Mouse (Mus musculus) layer of hippocampus, adult 9-11 months (tissue): Measurements from ENCODE around the gene Perm1.

Experiments used
- DNase-seq: peaks from one replicate; pipeline ENCODE4 v3.0.0; 2022

Gene Perm1

DNA sequence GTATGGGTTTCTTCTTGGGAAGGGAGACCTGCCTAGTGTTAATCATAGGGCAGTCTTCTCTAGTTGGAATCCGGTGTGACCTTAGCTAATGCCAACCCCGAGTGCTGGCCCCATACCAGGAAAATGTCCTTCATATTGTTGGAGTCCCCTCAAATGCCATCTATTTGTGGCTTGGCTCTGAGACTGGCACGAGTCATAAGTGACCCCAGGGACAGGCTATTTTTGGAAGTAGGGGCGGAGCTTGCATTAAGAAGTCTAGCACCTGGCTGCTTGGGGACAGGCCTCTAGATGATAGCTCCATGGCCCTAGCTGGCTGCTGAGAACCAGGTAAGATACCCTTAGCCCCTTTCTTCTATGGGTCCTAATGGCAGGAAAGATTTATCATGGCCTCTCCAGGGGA, at the start of gene Perm1:
Gene Perm1 (plus strand): TSS at position 220 of the 400 bp plus-strand sequence.
- DNase-seq = no peak

DNA sequence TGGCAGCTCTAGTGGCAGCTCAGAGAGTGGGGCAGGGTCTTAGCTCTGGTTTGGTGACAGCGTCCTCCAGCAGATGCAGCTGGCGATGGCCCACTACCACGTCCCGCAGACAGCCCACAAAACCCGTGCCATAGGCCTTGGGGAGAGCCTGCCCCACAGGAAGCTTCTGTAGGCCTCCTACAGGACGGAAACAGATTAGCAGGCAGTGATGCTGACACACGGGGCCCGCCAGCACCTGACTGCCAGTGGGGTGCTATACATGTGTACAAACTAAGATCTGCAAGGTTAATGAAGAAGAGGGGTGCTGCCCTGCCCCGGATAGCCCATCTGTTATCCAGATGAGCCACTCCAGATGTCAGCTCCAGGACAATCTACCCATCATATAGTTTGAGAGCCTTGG, 49.2 kb upstream of the Perm1 start:
- DNase-seq = peak; percentile 1

DNA sequence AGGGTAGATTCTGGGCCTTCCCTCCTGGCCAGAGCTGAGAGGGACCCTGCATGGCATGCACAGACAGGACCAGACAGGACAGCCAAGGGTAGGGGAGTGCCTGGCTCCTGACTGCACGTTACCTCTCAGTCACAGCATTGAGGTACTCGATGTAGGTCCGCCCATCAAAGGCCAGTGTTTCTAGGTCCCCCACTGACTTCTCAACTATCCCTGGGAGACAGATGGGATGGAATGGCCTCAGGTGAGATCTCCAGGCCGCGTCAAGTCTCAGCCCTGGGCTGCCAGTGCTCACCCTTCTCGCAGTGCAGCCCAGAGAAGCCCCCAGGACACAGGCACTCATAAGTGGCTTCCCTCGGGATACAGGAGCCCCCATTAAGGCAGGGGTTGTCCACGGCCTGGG, 47.1 kb upstream of the Perm1 start:
- no peak for DNase-seq

DNA sequence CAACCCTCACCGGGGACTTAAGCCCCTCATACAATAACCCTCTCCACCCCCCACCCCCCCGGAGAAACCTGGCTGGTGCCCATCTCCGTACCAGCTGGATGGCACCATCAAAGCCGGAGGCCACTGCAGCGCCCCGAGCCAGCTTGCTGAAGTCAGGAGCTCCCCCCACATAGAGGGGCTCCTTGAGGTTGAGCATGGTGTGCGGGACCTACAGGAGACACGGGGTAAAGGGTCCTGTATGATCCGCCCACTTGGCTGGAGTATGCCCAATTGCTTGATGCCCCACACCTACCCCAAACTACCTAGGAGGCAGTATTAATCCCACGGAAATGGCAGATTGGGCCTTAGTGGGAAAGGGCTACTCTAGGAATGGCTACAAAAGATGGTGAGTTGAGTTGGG, 46.5 kb upstream of the Perm1 start:
- peak; percentile 1 for DNase-seq

DNA sequence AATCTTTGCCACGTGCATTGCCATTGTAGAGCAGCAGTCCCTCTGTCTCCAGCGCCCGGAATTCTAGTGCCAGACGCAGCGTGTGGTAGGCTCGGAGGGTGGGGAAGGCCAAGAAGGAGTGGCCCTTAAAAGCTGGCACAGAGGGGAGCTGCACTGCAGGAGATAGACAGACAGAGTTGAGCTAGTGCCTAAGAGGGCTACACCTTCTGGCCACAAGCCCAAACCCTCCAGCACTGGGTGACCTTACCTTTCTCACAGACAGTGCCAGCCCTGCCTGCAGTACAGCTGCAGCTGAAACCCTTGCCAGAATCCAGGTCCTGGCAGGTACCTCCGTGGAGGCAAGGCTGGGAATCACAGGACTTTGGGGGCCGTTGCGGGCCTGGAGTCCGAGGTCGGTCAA, 43.8 kb upstream of the Perm1 start:
- DNase-seq = no peak

DNA sequence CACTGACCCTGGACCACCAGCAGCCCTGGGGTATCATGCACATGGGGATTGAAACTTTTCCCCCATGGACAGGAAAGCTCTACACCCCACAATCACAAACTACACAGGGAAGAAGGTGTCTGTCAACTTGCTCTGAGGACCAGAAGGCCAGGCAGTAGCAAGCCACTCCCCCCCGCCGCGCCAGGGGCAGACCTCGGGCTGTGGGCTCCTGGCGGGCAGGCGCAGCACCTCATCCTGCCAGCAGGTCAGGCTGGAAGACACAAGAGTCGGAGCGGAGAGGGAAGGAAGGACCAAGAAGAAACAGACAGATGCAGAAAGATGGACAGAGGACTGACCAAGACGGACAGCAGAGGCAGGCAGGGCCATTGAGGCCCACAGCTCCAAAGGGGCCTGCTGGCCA, 38.0 kb upstream of the Perm1 start:
- DNase-seq = no peak

DNA sequence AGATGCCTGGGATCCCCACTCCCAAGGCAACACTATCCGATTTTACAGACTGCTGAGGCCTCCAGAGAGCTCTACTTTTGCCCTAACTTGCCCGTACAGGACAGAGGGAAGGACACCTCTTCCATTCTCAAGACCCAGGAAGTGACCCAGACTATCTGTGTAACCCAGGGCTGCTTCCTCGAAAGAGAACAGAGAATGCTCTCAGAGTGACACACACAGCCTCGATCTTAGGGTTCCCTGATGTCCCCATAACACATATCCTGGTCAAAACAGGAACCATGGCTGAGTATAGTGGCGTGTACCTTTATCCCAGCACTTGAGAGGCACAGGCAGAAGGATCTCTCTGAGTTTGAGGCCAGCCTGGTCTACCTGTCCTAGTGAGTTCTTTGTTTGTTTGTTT, 31.9 kb upstream of the Perm1 start:
- no peak for DNase-seq

DNA sequence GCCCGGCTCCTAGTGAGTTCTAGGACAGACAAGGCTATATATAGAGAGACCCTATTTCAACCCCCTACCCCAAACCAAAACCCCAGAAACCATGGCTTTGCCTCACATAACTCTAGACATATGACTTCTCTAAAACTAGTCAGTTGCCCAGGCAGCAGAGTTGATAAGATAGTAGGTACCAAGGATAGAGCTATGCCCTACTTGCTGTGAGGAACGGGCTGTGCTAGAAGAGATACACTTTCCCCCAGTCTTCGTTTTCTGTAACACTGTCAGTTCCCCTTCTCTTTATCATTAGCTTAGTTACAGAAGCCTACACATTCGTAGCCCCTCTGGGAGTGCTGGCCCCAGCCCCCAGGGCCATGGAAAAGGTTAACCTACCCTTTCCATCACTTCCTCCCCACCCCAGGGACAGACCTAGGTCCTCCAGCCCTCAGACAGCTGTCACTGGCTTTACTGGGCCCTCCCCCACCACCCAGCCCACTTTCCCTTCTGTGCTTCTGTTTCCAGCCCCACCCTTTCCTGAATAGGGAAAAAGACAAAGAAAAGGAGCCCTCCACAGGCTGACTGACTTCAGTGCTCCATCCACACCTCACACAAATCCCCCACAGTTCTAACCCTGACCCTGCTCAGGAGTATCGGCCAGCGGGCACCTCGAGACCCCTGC, 31.2 kb upstream of the Perm1 start:
- no peak for DNase-seq

DNA sequence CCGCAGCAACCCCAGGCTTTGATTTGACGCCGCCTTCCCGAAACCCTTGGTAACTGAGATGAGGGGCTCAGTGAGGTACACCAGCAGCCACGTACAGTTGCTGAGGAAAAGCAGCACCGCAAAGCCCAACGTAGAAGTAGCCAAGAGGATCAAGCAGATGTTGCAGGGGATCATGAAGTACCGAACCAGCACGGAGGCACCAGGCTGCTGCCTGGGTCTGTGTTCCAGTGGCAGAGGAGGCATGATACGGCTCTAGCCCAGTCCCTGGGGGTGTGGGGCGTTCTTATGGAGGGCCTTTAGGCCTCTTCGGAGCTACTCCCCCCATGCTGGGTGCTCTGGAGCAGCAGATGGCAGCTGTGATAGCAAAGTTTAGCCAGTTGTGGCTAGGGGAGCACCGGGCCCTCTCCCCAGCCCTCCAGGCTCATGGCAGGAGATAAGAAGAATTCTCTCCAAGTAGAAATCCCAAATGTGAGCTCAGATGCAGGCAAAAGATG, 30.2 kb upstream of the Perm1 start:
- no peak for DNase-seq

DNA sequence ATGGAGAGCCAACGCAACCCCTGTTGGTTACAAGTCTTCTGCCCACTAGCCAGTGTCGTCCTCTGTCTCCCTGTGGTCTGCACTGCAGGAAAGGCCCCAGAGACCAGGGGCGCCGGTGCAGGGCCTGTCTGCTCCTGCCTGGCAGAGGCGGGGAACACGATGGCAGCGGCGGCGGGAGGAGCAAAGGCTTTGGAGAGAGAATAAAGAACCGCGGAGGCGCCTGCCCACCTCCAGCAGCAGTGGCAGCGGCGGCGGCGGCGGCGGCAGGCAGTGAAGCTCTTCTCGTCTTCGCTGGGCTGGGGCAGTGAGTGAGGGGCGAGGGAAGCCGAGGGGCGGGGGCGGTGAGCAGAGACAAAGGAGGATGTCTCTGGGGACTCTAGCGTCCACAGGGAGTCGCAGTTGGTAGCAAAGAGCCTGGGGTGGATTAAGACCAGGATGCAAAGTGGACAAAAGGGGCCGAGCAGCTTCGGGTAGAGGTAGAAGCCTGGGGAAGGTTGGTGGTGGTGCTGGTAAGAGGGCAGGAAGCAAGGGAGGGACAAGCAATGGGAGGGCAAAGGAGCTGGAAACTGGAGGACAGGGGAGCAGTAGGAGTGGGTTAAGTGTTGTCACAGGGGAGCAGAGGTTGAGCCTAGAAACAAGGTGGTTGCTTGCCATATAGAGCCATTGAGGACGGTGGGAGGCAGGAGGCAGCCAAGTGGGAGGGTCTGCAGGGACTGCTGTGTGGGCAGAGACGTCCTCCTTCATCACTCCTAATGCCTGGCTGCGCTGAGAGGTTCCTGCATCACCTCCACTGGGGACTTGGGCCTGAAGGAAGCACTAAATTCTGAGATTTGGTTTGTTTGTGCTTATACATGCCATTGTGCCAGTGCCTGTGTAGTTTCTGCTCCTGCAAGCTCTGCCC, 29.5 kb upstream of the Perm1 start:
- DNase-seq = peak; percentile 32

DNA sequence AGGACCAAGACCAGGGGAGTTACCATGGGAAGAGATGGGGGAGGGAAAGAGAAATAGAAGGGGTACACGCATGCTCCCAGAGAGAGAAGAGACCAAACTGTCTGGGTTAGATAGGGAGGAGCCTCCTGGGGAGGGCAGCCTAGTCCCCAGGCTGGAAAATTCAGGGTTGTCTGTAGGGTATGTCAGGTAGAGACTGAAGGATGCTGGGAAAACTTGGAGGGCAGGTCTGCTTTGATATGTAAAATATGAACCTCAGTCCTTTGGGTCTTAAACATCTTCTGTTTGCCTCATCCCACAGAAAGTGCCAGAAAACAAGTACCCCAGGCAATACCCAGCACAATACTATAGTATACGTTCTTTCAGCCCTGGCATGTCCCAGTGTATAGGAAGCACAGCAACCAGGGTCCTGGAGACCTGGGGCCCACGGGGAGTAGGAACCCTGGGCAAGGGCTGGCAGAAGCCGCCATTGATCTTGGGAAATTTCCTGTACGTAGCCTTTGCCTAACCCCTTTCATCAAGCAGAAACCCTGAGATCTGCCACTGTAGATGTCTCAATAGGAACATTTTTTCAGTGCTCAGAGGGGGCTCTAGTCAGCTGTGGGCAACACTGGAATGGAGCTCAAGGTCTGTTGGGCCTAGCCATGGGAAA, 27.4 kb upstream of the Perm1 start:
- DNase-seq = no peak

DNA sequence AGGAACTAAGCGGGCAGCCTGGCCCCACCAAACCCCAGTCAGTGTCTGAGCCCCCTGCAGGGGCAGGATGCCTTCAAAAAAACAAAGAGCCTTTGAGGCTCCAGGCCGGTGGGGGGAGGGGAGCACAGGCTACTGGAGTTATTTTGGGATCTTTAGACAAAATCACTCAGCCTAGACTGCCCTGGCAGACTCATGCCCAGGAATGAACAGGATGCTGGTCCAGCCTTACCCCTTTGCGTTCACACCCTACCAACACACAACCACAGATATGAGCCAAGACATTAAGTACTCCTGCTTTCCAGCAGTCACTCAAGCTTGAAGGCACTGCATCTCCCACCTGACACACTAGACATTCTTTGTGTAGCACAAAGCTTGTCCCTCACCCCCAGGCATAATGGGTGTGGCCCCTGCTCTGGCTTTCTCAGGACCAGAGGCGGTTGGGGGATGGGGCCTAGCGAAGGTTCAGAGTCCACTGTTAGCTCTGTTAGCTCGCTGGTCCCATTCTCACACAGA, 26.8 kb upstream of the Perm1 start:
- DNase-seq = peak; percentile 42

DNA sequence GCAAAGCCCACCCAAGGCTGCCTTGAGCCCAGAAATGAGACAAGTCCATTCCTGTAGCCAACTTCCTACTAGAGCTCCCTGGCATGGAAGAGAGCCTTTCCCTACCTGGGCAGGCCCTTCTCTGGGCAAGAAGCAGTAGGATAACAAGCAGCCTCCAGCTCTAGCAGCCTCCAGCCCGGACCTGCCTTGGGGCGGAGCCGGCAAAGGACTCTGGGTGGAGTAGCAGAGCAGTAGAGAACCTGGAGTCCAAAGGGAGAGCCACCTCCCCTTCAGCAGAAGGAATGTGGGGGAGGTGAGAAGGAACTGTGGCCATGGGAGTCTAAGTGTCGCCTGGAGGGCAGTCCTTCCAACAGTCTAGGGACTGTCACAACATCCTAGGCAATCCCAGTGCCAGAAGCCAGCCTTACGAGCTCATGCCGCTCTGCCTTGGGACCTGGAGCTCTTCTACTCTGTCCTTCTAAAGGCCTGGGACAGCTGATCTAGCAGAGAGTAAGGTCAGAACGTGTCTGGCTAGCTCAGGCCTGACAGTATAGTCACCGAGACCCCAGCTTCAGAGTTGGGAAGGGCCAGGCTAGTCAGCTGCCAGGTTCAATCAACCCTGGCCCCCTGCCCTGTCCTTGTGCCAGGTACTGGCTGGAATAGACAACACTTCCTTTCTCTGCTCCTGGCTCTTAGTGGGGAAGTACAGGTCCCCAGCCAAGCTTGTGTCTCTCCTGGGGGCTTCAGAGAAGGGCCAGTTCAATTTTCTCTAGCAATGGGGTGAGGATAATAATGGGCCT, 23.1 kb upstream of the Perm1 start:
- DNase-seq = no peak

DNA sequence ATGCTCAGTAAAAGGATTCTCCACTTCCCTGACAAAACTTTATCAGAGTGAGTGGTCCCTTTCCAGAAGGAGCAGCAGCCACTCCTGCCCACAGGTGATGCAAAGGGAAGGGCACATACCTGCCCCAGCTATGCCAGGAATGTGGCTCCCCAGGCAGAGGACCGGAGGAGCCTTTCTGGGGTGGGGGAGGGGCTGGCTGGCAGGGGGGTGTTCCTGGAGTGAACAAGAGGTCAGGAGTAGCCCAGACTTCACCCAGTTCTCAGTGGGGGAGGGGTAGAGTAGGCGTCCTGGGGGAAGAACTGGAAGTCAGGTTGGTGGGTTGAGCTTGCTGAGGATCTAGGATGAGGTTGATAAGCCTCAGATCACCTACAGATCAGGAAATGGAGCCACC, 22.5 kb upstream of the Perm1 start:
- DNase-seq = no peak

DNA sequence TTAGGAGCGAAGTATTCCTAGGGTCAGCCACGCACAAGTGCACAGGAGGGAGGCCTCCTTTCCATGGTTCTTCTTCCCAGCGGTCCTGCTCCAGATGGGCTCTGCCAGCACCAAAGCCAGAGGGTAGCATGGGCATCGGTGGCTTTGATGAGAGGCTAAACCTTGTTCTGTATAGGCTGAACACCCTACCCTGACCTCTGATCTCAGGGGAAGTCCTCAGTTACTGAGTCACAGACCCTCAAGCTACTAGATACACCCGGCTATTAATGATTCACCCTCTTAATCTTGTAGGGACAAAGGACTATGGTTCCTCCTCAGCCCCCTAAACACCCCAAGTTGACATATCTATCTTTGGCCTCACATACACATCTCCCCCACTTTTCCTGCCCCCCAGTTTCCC, 21.8 kb upstream of the Perm1 start:
- no peak for DNase-seq

DNA sequence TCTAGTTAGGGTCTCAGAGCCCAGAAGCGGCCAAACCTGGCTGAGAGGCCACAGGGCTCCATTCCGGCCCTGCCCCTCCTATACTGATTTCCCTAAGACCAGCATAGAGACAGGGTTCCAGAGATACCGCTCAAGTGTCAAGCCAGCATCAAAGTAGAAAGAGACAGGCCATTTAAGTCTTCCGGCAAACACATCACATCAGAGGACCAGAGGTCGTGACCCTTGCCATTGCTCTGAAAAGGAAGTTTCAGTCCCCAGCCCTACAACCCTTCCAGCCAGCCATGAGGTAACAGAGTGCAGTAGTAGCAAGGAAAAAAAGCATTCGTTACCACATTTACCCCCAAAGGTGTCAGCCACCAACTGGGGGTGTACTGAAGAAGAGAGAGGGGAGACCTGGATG, 21.3 kb upstream of the Perm1 start:
- DNase-seq = no peak

DNA sequence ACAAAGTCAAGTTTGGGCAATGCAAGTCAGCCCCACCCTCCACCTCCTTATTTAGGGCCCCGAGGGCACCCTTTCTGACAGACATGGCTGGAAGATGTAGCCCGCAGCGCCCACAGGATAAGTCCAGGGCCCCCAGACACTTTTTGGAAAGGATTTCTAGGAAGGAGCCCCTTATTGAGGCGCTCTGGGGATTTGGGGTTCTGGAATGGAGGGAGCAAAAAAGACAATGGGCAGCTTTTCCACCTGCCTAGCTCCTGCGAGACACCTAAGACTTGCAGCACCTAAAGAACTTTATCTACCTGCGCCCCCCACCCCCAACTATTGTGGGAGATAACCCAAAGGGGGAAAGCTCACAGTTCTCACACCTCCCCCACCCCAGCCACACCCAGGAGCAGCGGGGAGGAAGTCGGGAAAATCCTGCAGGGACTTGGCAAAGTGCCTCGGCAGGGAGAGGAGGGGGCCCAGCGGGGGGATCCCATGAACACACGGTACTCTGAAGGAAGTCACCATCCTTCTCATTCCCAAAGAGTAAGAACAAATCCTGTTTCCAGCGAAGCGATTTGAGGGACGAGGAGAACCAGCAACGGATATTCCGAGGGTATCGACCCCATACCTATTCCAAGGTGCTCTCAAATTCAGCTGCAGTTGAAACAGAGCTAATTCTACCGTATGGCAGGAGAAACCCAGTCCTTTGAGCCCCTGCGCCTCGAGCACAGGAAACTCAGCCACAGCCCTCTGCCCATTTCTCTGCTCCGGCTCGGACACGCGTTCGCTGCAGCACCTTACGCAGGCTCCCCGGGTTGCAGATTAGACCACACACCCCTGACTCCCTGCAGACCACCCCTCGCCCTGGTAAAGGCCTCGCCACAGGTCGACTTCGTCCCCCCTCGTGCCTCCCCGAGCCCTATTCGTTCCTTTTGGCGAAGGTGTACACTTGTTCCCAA, 19.5 kb upstream of the Perm1 start:
- peak; percentile 20 for DNase-seq

DNA sequence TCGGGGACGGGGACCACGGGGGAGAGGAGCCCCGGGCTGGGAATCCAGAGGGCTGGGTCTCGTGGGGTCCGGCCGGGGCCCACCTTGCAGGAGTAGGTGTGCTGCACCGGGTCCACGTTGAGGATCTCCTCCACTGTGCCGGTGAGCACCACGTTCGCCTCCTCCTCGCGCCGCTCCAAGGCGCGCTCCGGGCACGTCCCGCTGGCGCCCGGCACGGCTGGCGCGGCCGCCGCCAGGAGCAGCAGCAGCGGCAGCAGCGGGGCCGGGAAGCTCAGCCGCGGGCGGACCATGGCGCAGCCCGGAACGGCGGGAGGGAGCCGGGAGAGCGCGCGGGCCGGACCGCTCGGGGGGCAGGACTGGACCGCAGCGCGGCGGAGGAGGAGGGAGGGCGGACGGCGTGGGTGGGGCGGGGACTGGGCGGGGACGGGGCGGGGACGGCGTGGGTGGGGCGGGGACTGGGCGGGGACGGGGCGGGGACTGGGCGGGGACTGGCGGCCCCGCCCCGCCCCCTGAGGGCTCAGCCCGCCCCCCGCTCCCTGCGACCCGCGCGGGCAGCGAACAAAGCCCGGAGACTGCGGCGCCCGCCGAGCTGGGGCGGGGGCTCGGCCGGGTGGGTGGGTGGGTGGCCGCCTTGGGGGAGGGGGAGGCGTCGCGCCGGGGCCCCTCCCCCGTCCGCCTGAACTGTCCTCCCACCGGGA, 18.4 kb upstream of the Perm1 start, which contains the start of gene Agrn:
Gene Agrn (minus strand): TSS at position 358 of the 698 bp plus-strand sequence.
- peak; percentile 42 for DNase-seq

DNA sequence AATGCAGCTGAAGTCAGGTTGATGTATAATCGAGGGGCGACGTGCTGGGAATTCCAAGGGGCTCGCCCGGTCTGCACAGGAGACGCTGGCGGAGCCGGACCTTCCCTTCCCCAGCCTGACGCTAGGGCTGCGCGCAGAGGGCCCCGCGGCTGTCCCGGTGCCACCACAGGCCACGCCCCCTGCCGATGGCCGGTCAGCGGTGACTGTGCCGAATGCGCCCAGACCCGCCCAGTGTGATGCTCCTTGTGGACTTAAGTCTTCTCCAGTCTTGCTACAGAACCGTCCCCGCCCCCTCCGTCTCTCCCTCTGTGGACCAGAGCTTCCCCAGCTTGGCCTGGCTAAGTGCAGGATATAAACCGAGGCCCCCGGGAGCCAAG, 17.9 kb upstream of the Perm1 start:
- DNase-seq = peak; percentile 87

DNA sequence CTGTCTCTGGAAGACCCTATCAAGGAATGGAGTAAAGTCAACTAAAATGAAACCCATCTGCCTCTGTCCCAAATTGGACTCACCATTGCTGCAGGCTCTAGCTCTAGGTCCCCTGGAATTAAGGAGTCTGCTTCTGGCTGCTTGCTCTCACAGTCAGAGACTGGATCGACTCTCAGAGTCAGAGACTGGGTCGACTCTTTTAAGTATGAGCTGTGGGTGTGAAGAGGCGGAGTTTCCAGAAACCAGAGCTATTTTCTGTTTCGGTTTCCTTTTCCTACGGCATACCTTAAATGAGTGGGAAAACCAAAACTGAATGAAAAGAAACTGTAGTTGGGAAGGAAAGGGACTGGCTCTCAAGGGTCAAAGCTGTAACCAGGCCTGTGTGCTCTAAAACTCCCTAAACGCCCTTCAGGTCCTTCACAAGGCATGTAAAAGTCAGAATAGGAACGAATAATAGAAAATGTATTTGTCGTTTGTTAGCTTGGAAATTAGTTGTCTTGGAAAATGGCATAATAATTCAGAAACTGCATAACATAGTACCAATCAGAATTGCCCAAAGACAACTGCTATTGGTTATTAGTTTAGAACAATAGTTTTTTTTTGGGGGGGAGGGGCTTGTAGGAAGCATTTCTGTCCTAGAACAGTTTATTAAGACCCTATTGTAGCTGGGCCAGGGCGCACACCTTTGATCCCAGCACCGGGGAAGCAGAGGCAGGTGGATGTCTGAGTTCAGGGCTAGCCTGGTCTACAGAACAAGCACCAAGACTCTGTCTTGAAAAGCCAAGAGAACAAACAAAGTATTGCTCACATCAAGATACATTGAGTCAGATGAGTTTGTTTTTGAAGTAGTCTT, 14.8 kb upstream of the Perm1 start, which contains the start of gene Isg15:
Gene Isg15 (minus strand): TSS at position 196 of the 853 bp plus-strand sequence.
- no peak for DNase-seq
